Mouse (Mus musculus): ENCODE data around the gene Rccd1.
A peak's percentile ranks its signal among the peaks of the same experiment; 100 is the strongest.
"Not testable (repeated sequence)": the region's sequence is repeated elsewhere in the genome, so short reads cannot be mapped to it uniquely, and the experiment has no call there.

Gene Rccd1

DNA sequence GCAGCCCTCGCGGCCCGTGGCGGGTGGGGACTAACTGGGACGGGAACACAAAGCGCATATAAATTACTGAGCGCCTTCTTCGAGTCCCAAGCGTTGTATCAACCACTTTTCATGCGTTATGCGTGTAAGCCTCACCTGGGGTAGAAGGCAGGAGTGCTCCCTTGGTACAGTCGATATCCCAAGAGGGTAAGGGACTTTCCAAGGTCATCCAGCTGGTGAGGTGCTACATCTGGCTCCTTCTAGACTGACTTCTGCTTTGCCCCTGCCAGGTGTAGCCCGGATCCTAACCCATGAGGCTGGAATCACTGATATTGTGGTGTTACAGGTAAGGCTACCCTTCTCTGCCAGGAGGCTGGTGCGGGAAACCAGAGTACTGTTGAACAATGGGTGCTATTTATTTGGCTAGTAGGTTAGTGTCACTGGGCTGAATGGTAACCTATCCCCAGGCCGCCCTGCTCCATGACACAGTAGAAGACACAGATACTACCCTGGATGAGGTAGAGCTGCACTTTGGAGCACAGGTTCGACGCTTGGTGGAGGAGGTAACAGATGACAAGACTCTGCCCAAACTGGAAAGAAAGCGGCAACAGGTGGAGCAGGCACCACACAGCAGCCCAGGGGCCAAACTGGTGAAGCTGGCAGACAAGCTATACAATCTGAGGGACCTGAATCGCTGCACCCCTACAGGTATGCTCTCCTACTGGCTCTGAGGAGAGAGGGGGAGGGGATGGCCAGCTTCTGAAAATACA, 19.2 kb upstream of the Rccd1 start:
- DNase-seq: no peak

DNA sequence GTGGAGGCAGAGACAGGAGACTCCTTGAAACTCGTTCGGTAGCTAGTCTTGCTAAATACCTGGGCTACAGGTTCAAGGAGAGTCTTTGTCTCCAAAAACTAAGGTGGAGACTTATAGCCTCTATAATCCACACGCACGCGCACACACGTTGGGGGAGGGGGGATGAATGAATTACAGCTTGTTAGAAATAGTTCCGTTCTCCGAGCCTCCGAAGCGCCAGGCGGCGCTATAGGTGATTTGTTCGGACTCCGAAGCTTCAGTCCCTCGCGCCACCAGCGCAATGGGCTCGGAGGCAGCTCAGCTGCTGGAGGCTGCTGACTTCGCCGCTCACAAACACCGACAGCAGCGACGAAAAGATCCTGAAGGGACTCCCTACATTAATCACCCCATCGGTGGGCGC, 18.6 kb upstream of the Rccd1 start, which contains the start of gene Hddc3:
TSS of gene Hddc3 (plus strand) at position 247 of the 400 bp plus-strand sequence.
- DNase-seq: peak; percentile 96

- peak; percentile 65 for DNase-seq
Measured at GRCm38 (mm10) chr7:80341793-80342192, 17.5 kb upstream of the Rccd1 start.

GRCm38 (mm10) chr7:80340793-80341192, 16.5 kb upstream of the Rccd1 start, which contains the start of gene Unc45a:
Gene Unc45a, minus strand, starts transcription at chr7:80341005.
- DNase-seq: peak; percentile 81

DNA sequence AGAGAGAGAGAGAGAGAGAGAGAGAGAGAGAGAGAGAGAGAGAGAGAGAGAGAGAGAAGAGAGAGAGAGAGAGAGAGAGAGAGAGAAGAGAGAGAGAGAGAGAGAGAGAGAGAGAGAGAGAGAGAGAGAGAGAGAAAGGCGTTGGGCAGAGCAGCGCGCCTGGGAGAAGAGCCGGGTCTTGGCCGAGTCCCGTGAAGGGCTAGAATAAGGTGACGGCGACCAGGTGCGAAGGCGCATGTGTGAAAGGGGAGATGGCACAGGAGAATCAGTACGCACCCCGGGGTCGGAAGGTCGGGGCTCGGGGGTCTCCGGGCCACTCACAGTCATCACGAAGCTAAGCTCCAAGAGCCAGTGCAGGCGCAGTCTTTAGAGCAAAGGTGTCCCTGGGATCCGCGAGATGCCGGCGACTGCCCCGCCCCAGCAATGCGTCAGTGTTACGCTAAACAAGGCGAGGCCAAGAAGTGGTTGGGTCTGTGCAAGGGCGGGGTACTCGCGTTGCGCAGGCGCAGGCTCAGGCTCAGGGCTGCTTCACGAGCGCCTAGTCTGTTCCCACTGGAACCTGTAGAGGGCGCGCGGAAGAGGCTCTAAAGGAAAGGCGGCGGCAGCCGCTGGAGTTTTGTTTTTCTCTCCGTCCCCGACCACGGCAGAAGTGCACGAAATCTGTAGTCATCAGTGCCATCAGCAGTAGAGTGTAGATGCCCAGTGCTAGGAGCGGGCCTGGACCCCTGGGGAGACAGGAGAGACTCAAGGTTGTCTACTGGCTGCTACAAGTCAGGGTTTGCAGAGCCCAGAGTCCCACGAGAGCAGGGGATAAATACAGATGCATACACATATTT, 15.8 kb upstream of the Rccd1 start:
- peak; percentile 99 for DNase-seq

DNA sequence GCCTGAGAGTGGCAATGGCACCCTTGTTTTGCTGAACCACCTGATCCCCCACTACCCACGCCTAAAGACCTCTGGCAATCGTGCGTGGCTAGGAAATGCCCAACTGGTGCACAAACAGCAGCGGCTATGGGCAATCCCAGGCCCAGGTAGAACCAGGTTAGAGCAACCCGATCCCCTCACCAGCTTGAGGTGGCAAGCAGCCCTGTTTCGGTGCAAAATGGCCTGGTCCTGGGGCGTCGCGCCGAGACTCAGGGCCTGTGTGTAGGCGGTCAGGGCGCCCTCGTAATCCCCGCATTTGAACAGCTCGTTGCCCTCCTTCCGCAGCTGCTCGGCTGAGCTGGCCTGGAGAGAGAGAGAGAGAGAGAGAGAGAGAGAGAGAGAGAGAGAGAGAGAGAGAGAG, 15.1 kb upstream of the Rccd1 start:
- no peak for DNase-seq

- no peak for DNase-seq
Measured at GRCm38 (mm10) chr7:80336932-80337331, 12.7 kb upstream of the Rccd1 start.

- DNase-seq: no peak
Measured at GRCm38 (mm10) chr7:80334848-80335247, 10.6 kb upstream of the Rccd1 start.

DNA sequence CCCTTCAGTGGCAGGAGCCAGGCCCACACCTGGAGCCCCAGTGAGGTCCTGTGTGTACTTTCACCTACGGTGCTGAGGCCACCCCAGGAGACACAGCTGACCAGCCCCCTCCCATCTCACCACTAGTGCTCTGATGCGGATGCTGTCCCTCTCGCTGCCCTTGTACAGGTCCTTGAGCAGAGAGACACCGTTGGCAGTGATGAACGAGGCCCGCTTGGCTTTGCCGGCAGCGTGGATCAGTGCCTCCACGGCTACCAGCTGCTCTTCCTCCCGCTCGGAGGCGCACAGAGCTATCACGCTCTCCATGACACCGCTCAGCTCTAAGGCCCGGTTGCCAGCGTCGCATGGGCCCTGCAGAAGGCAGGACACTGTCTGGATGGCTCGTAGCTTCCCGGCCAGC, 7.2 kb upstream of the Rccd1 start:
- DNase-seq: peak; percentile 33

- DNase-seq: peak; percentile 66
Measured at GRCm38 (mm10) chr7:80330278-80330677, 6.0 kb upstream of the Rccd1 start.

GRCm38 (mm10) chr7:80326076-80326475, 1.8 kb upstream of the Rccd1 start:
- peak; percentile 63 for DNase-seq

DNA sequence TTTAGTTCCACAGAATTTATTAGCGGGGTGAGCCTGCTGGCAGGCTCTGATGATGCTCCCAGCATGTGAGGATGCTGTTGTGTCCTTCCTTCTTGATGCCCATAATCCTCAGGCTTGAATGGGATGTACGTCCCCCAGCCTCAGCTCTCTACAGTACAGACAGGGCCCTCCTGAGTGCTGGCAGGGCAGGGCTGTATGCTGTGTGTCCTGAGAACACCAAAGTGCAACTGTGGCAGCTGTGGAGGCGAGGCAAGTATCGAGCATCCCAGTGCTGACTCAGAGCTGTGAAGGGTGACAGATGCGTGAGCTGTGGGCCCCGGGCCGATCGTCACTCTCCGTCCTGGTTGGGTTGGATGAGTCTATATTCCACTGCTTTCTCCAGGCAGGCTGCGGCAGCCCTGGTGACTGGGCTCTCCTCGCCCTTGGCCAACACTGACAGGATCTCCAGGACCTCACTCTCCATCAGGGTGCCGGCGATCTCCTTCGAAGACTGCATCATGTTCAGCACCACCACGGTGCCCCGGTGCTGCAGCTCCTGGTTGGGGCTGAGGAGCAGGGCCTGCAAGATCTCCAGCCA, 1.1 kb upstream of the Rccd1 start:
- peak; percentile 54 for DNase-seq

GRCm38 (mm10) chr7:80324816-80325119, 514 bp upstream of the Rccd1 start:
- not testable (repeated sequence) for DNase-seq

- peak; percentile 50 for DNase-seq
Measured at GRCm38 (mm10) chr7:80323336-80323735, 918 bp downstream of the Rccd1 start.

- DNase-seq: no peak
Measured at GRCm38 (mm10) chr7:80319846-80320496, 4.3 kb downstream of the Rccd1 start.

- no peak for DNase-seq
Measured at GRCm38 (mm10) chr7:80318670-80319069, 5.6 kb downstream of the Rccd1 start.

DNA sequence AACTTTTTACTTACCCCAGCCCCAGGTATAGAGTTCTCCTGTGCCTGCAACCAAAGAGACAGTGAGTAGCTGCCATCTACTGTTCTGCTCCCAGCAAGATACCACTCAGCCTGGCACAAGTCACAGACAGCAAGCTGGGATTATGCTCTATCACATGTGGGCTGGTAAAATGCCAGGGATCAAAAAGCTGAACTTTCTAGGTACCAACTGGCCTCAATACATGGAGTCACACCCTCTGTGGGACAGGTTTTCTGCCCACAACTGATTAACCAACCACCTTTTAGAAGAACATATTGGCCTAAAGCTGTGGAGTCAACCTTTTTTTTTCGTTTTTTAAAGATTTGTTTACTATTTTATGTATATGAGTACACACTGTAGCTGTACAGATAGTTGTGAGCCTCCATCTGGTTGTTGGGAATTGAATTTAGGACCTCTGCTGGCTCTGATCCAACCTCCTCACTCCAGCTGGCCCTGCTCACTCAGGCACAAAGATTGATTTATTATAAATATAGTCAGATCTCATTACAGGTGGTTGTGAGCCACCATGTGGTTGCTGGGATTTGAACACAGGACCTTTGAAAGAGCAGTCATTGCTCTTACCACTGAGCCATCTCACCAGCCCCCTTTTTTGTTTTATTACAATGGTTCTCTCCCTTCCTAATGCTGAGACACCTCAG, 6.7 kb downstream of the Rccd1 start:
- peak; percentile 18 for DNase-seq

GRCm38 (mm10) chr7:80315733-80316132, 8.5 kb downstream of the Rccd1 start:
- DNase-seq: no peak

GRCm38 (mm10) chr7:80310771-80311170, 13.5 kb downstream of the Rccd1 start:
- no peak for DNase-seq

GRCm38 (mm10) chr7:80307766-80308165, 16.5 kb downstream of the Rccd1 start:
- DNase-seq: no peak

DNA sequence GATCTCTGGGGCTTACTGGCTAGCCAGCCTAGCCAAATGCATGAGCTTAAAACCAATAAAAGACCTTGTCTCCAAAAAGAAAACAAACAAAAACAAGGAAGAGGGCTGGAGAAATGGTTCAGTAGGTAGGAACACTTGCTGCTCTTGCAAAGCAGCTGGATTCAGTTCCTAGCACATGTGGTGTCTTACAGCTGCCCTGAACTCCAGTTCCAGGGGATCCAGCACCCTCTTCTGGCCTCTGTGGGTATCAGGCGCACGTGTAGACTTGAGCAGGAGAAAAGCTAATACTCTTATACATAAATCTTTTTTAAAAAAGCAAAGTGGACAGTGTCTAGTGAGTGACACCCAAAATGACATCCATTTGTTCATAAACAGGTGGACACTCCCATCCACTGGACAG, 22.7 kb downstream of the Rccd1 start:
- DNase-seq: no peak

DNA sequence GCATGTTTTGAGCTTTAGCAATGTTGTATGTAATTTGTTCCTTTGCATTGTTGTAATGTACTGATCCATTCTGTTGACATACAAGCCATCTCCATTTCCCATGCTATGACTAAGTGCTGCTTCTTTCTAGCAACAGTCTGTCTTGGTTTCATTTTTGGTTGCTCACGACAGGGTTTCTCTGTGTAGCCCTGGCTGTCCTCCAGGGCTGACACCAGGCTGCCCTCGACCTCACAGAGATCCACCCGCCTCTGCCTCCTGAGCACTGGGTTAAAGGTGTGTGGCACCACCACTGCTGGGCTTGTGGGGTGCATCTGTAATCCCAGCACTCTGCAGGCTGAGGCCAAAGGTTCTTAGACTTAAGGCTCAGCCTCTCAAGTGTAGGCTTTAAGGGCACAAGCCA, 24.7 kb downstream of the Rccd1 start:
- DNase-seq: no peak

- DNase-seq: no peak
Measured at GRCm38 (mm10) chr7:80298754-80299153, 25.5 kb downstream of the Rccd1 start.
